Mouse (Mus musculus) heart, postnatal 0 days (tissue): ENCODE data around the gene Ubr3. TPM values are rescaled to one million over a fixed set of nuclear protein-coding genes. Genes with fewer than 3 reads are reported as not detected.
"Not testable (repeated sequence)": the region's sequence is repeated elsewhere in the genome, so short reads cannot be mapped to it uniquely, and the experiment has no call there.

Experiments used
- ATAC-seq: fragments of 200-750 bp; cut with Nextera tagmentation; 2 replicates; pipeline ENCODE4 v1.8.0; 2017; ENCODE audit warnings: low read depth, moderate number of reproducible peaks, moderate library complexity; ENCODE audit not compliant: insufficient read depth
- DNase-seq: peaks from one replicate; pipeline ENCODE4 v3.0.0-alpha.2; 2016; ENCODE audit warnings: low spot score
- H3K27ac ChIP-seq: fragments of 300-500 bp; sonication (generic); 2 replicates; pipeline ENCODE4 v1.5.1; 2014; ENCODE audit warnings: low read depth, mild to moderate bottlenecking
- H3K27me3 ChIP-seq: fragments of 300-500 bp; sonication (generic); 2 replicates; pipeline ENCODE4 v1.6.1; 2014; ENCODE audit warnings: low read length, mixed read lengths; ENCODE audit not compliant: control insufficient read depth, insufficient read depth
- H3K36me3 ChIP-seq: fragments of 300-500 bp; sonication (generic); replicated peaks from 2 replicates; pipeline ENCODE4 v1.6.1; 2014; ENCODE audit warnings: low read length, mixed read lengths; ENCODE audit not compliant: control insufficient read depth, insufficient read depth
- H3K4me1 ChIP-seq: fragments of 300-500 bp; sonication (generic); 2 replicates; pipeline ENCODE4 v1.6.1; 2014; ENCODE audit warnings: antibody characterized with exemption; ENCODE audit not compliant: control insufficient read depth, insufficient read depth
- H3K4me2 ChIP-seq: fragments of 300-500 bp; sonication (generic); 2 replicates; pipeline ENCODE4 v1.6.1; 2014; ENCODE audit warnings: low read depth, mild to moderate bottlenecking, low read length, moderate library complexity
- H3K4me3 ChIP-seq: fragments of 300-500 bp; sonication (generic); 2 replicates; pipeline ENCODE4 v1.5.1; 2014; ENCODE audit warnings: low read depth, low read length
- H3K9ac ChIP-seq: fragments of 300-500 bp; sonication (generic); replicated peaks from 2 replicates; pipeline ENCODE4 v1.6.1; 2014; ENCODE audit warnings: low read depth, low read length, mixed read lengths
- H3K9me3 ChIP-seq: fragments of 300-500 bp; sonication (generic); replicated peaks from 2 replicates; pipeline ENCODE4 v1.6.1; 2016; ENCODE audit warnings: low read length; ENCODE audit not compliant: control insufficient read depth
- CTCF ChIP-seq: IDR thresholded peaks from 2 replicates; pipeline ENCODE4 v1.5.1; 2016; ENCODE audit warnings: antibody characterized with exemption, control low read depth, low read depth
- EP300 ChIP-seq: IDR thresholded peaks from 2 replicates; pipeline ENCODE4 v1.6.1; 2016; ENCODE audit warnings: antibody characterized with exemption, low read depth
- WGBS: fragments of 180-500 bp; shearing (Covaris S2); extraction: QIAGEN DNeasy Blood & Tissue Kit; methylation state at CpG from one replicate; pipeline ENCODE4 v1.1.7; 2014; 5-methylcytosine and 5-hydroxymethylcytosine counted together
- polyA plus RNA-seq: library from polyadenylated mRNA; unstranded; fragments of >200 nt; fragmentation: Nextera tagmentation; extraction: Ambion mirVana; gene quantifications from 2 replicates; pipeline ENCODE4 v1.2.1, GENCODE M21; 2015
- total RNA-seq: library from RNA; depleted of rRNA; stranded (reverse); fragments of >200 nt; gene quantifications from 2 replicates; pipeline ENCODE4 v1.2.3, GENCODE M21; 2014; ENCODE audit warnings: low replicate concordance

Gene Ubr3
- total and polyA plus RNA-seq, 2 experiments from 2014 or later: 12.9 to 55.0 TPM

DNA sequence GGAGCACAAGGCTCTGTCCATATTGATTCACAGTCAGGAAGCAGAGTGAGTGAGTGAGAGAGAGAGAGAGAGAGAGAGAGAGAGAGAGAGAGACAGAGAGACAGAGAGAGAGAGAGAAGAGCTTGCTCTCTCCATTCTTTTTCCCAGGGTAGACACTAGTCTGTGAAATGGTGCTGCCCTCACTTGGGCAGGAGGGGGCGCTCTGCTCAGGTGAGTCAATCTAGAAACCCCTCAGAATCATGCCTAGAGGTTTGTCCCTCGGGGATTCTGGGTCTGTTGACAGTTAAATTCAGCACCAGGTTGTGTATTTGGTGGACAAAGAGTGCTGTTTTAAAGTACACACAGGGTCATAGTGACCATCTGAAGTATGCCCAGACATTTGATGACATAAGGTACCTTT is 93.6 kb downstream of the Ubr3 start:
- no peaks in the 10 kb centered on the region for H3K4me1 ChIP-seq
- H3K27me3 ChIP-seq: no peaks in the 10 kb centered on the region
- no peak overlapping the region for H3K27ac ChIP-seq
- ATAC-seq (no peak), DNase-seq (no peak)
- 48% methylated on average over 2 of the region's 2 CpGs for WGBS
- H3K4me3 ChIP-seq: no peak overlapping the region
- H3K36me3 ChIP-seq: peaks cover 54% of the 10 kb centered on the region
- no peak overlapping the region for H3K4me2 ChIP-seq
- no peak overlapping the region for H3K9ac ChIP-seq
- H3K9me3 ChIP-seq: no peaks in the 10 kb centered on the region
- TF ChIP-seq CTCF: no peak
- TF ChIP-seq EP300: no peak

DNA sequence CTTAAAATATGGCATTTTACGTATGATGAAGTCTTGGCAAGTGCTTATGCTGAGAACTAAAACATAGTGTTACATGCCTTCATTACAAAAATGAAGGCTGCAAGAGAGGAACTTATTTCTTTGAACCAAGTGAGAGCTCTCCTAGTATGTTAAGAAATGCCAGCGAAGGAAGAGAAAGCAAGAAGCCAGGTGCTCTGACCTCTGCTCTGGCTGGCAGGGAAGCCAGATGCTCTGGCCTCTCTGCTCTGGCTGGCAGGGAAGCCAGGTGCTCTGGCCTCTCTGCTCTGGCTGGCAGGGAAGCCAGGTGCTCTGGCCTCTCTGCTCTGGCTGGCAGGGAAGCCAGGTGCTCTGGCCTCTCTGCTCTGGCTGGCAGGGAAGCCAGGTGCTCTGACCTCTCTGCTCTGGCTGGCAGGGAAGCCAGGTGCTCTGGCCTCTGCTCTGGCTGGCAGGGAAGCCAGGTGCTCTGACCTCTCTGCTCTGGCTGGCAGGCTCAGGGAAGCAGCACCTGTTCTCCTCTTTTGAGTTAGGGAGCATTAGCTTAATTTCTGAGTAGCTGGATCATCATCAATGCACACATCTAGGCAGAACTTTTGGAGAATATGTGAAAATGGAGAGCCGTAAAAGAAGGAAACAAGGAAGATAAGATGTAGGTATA is 97.2 kb downstream of the Ubr3 start:
- WGBS: 82% methylated on average over 3 of the region's 3 CpGs
- H3K27ac ChIP-seq, H3K4me2 ChIP-seq, H3K4me3 ChIP-seq, H3K27me3 ChIP-seq, ATAC-seq, H3K9ac ChIP-seq, DNase-seq, H3K4me1 ChIP-seq, H3K9me3 ChIP-seq: not testable (repeated sequence)
- H3K36me3 ChIP-seq: peaks cover 52% of the 10 kb centered on the region

DNA sequence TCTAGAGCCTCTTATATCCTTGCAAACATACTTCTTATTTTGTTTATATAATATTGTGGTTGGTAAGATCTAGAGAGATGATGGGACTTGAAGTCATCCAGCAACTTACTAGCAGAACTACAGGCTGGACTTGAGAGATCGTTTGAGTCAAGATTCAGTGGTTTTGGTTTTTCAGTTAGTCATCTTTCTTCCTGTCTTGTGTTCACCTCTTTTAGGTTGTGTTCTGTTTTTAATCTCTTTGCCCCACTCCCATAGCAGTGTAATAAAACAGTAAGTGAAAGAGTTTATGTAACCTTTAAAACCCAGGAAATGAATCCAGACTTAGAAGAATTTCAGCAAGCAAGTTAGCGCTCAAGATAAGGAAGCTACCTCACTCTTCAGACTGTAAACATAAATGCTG is 97.7 kb downstream of the Ubr3 start:
- 65% methylated on average over 2 of the region's 2 CpGs for WGBS
- Histone ChIP-seq H3K4me3 (no peak overlapping the region), H3K27me3 (no peaks in the 10 kb centered on the region), H3K4me1 (no peaks in the 10 kb centered on the region), H3K36me3 (peaks cover 46% of the 10 kb centered on the region), H3K9ac (no peak overlapping the region), H3K4me2 (no peak overlapping the region), H3K27ac (no peak overlapping the region), H3K9me3 (no peaks in the 10 kb centered on the region)
- ATAC-seq (no peak), DNase-seq (no peak)
- no peak for TF ChIP-seq EP300
- no peak for TF ChIP-seq CTCF

DNA sequence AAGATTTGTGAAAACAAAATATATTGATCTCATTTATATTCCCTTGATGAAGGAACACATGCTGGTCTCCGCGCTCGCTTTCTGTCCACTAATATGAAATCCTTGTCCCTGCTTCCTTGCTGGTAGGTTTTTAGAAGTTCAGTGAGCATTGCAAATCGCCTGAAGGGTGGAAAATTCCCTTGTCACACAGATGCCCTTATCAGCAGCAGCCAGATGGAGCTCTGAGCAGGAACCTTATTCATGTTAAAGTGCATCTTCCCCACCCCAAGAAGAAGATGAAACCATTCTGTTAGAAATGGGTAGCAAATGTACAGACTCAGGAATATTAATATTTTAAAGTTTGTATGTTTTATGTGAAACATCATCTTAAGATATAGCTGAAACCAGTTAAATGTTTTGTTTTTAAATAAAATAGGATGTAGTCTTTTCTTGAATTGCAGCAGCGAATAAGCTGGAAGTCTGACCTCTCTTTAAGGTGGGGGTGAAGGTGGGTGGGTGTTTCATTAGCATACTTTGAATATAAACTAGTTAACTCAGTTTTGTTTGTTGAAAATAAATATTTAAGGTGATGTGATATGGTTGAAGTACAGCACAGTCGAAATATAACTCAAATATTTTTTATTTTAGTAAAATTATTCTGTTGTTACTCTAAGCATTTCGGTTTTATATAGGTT is 102.2 kb downstream of the Ubr3 start:
- ATAC-seq (no peak), DNase-seq (no peak)
- Histone ChIP-seq H3K9ac (no peak overlapping the region), H3K27me3 (no peaks in the 10 kb centered on the region), H3K4me3 (no peak overlapping the region), H3K36me3 (peaks cover 42% of the 10 kb centered on the region), H3K27ac (no peak overlapping the region), H3K4me1 (no peaks in the 10 kb centered on the region), H3K4me2 (no peak overlapping the region), H3K9me3 (no peaks in the 10 kb centered on the region)
- TF ChIP-seq CTCF (no peak), EP300 (no peak)
- WGBS: 83% methylated on average over 7 of the region's 7 CpGs

DNA sequence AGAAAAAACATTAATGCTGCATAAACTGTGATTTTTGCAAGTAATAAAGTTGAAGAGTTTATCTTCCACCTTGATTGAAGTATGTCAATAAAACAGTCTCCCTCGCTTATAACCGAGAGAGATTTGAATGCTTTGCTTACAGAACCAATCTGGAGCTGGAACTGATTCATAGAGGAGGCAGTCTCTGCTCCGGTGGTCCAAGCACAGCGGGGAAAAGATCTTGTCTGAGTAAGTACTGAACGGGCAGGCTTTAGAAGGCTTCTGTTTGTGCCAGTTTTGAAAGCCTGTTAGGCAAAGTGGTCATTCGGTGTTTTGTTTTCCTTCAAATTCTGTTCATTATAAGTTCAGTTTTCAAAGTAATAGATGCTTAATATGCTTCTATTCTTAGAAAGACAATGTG is 103.3 kb downstream of the Ubr3 start:
- no peaks in the 10 kb centered on the region for H3K27me3 ChIP-seq
- no peak overlapping the region for H3K4me2 ChIP-seq
- H3K9ac ChIP-seq: no peak overlapping the region
- peaks cover 40% of the 10 kb centered on the region for H3K36me3 ChIP-seq
- WGBS: 86% methylated on average over 6 of the region's 6 CpGs
- H3K27ac ChIP-seq: no peak overlapping the region
- ATAC-seq: no peak
- no peaks in the 10 kb centered on the region for H3K9me3 ChIP-seq
- H3K4me3 ChIP-seq: no peak overlapping the region
- no peak for DNase-seq
- TF ChIP-seq CTCF (no peak), EP300 (no peak)
- no peaks in the 10 kb centered on the region for H3K4me1 ChIP-seq

DNA sequence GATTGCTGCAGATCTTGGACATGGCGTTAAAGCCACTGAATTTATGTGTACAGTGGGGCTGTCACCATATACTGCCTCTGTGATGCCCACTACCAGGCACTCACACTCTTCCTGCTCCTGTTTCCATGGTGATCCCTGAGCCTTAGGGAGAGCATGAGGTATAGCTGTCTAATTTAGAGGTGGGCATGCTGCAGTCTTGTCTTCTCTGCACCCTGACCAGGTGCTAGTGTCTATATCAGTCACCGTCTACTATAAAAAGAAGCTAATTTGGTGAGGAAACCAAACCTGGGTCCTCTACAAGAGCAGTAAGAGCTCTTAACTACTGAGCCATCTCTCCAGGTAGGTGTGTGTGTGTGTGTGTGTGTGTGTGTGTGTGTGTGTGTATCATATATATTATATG is 109.4 kb downstream of the Ubr3 start:
- 88% methylated on average over 2 of the region's 2 CpGs for WGBS
- H3K27me3 ChIP-seq: no peaks in the 10 kb centered on the region
- no peaks in the 10 kb centered on the region for H3K4me1 ChIP-seq
- H3K27ac ChIP-seq: no peak overlapping the region
- DNase-seq (no peak), ATAC-seq (no peak)
- no peaks in the 10 kb centered on the region for H3K9me3 ChIP-seq
- no peak overlapping the region for H3K4me3 ChIP-seq
- TF ChIP-seq EP300 (no peak), CTCF (no peak)
- no peak overlapping the region for H3K9ac ChIP-seq
- no peak overlapping the region for H3K4me2 ChIP-seq
- peaks cover 29% of the 10 kb centered on the region for H3K36me3 ChIP-seq
